Comparison of ENCODE assay signal across 8 mouse cellular contexts in genomic region chr9:96363581-96364140, GRCm38 (mm10). TPM values are rescaled to one million over a fixed set of nuclear protein-coding genes. Genes with fewer than 3 reads are reported as not detected.
DNase-seq lines count a peak whose midpoint lies in the region; ATAC-seq and TF ChIP-seq lines count a peak whose summit lies in the region.

No protein-coding gene starts in this region.

- peak overlapping the region; percentile 86 for H3K9ac ChIP-seq in kidney, embryonic 14.5 days (ENCODE audit: low read depth, low read length)
- peak overlapping the region; percentile 84 for H3K9ac ChIP-seq in limb, embryonic 14.5 days (ENCODE audit: low read depth, low read length, severe bottlenecking)
- peak overlapping the region; percentile 78 for H3K9ac ChIP-seq in midbrain, embryonic 15.5 days

- H3K27me3 ChIP-seq in heart, embryonic 10.5 days (ENCODE audit: insufficient read depth, poor library complexity, severe bottlenecking): no peaks in the 10 kb centered on the region
- no peaks in the 10 kb centered on the region for H3K27me3 ChIP-seq in kidney, embryonic 14.5 days (ENCODE audit: control insufficient read depth, insufficient read depth, low read length)
- H3K27me3 ChIP-seq in limb, embryonic 14.5 days (ENCODE audit: control insufficient read depth, insufficient read depth, low read length): no peaks in the 10 kb centered on the region
- H3K27me3 ChIP-seq in midbrain, embryonic 15.5 days (replicated peaks): no peaks in the 10 kb centered on the region

- TF ChIP-seq CTCF in bone marrow macrophage, adult 2 months (IDR thresholded peaks at IDR 0.05; ENCODE audit: low read depth, low read length): no peak
- no peak for TF ChIP-seq CTCF in embryonic fibroblast, embryonic 13.5 days (IDR thresholded peaks at IDR 0.05; ENCODE audit: borderline replicate concordance, insufficient read depth, low read length)

- peak; percentile 61 for DNase-seq in A20 (ENCODE audit: low read depth, low spot score)
- peak; percentile 90 for DNase-seq in heart, embryonic 10.5 days (ENCODE audit: low spot score)
- DNase-seq in limb, embryonic 14.5 days (ENCODE audit: low spot score): peak; percentile 57
- DNase-seq in spleen, postnatal 10 days (ENCODE audit: low spot score in 2 of 2): peak; percentile 76 to 77

- H3K27ac ChIP-seq in bone marrow macrophage, adult 2 months (ENCODE audit: insufficient read depth, low read depth, low read length): peak overlapping the region; percentile 97
- H3K27ac ChIP-seq in embryonic fibroblast, embryonic 13.5 days (ENCODE audit: insufficient read depth, low read length): peak overlapping the region; percentile 74
- H3K27ac ChIP-seq in heart, embryonic 10.5 days: peak overlapping the region; percentile 94
- peak overlapping the region; percentile 94 for H3K27ac ChIP-seq in kidney, embryonic 14.5 days (ENCODE audit: low read depth, low read length)
- H3K27ac ChIP-seq in limb, embryonic 14.5 days (replicated peaks; ENCODE audit: low read depth, low read length): peak overlapping the region; percentile 92
- peak overlapping the region; percentile 91 for H3K27ac ChIP-seq in midbrain, embryonic 15.5 days

- H3K36me3 ChIP-seq in heart, embryonic 10.5 days: peaks cover 2% of the 10 kb centered on the region; the same call in 1 of the 2 replicates
- H3K36me3 ChIP-seq in kidney, embryonic 14.5 days (ENCODE audit: control insufficient read depth, insufficient read depth, low read length): no peaks in the 10 kb centered on the region; the same call in 1 of the 2 replicates
- no peaks in the 10 kb centered on the region; the same call in 1 of the 2 replicates for H3K36me3 ChIP-seq in limb, embryonic 14.5 days (ENCODE audit: control insufficient read depth, insufficient read depth, low read length)
- H3K36me3 ChIP-seq in midbrain, embryonic 15.5 days (replicated peaks): no peaks in the 10 kb centered on the region

- H3K4me3 ChIP-seq in bone marrow macrophage, adult 2 months (ENCODE audit: insufficient read depth, low read length): peak overlapping the region; percentile 89
- H3K4me3 ChIP-seq in embryonic fibroblast, embryonic 13.5 days (ENCODE audit: insufficient read depth, low read length): peak overlapping the region; percentile 87
- H3K4me3 ChIP-seq in heart, embryonic 10.5 days: peak overlapping the region; percentile 89
- peak overlapping the region; percentile 85 for H3K4me3 ChIP-seq in kidney, embryonic 14.5 days (ENCODE audit: low read length)
- peak overlapping the region; percentile 74 for H3K4me3 ChIP-seq in limb, embryonic 14.5 days (replicated peaks; ENCODE audit: low read length)
- peak overlapping the region; percentile 87 for H3K4me3 ChIP-seq in midbrain, embryonic 15.5 days

- H3K4me2 ChIP-seq in kidney, embryonic 14.5 days (replicated peaks; ENCODE audit: low read depth, low read length): peak overlapping the region; percentile 67
- H3K4me2 ChIP-seq in limb, embryonic 14.5 days (replicated peaks; ENCODE audit: low read depth, low read length, severe bottlenecking): peak overlapping the region; percentile 50
- H3K4me2 ChIP-seq in midbrain, embryonic 15.5 days: peak overlapping the region; percentile 82

- TF ChIP-seq POLR2A in bone marrow macrophage, adult 2 months (IDR thresholded peaks at IDR 0.05; ENCODE audit: borderline replicate concordance, low read depth, low read length): no peak
- peak; percentile 34 for TF ChIP-seq POLR2A in embryonic fibroblast, embryonic 13.5 days (IDR thresholded peaks at IDR 0.05; ENCODE audit: low read depth, low read length)
- TF ChIP-seq POLR2A in limb, embryonic 14.5 days (IDR thresholded peaks at IDR 0.05; ENCODE audit: borderline replicate concordance, extremely low read depth, insufficient read depth, insufficient read length): no peak

- peaks cover 16% of the 10 kb centered on the region for H3K4me1 ChIP-seq in bone marrow macrophage, adult 2 months (ENCODE audit: control insufficient read depth, insufficient read depth, low read length)
- H3K4me1 ChIP-seq in embryonic fibroblast, embryonic 13.5 days (ENCODE audit: control insufficient read depth, insufficient read depth, low read length): peaks cover 8% of the 10 kb centered on the region
- H3K4me1 ChIP-seq in heart, embryonic 10.5 days: peaks cover 25% of the 10 kb centered on the region
- peaks cover 10% of the 10 kb centered on the region; the same call in 1 of the 2 replicates for H3K4me1 ChIP-seq in kidney, embryonic 14.5 days (ENCODE audit: control insufficient read depth, insufficient read depth, low read length)
- H3K4me1 ChIP-seq in limb, embryonic 14.5 days (ENCODE audit: control insufficient read depth, insufficient read depth, low read length): peaks cover 20% of the 10 kb centered on the region
- peaks cover 22% of the 10 kb centered on the region for H3K4me1 ChIP-seq in midbrain, embryonic 15.5 days

- WGBS in heart, embryonic 10.5 days: under 1% methylated on average over 64 of the region's 64 CpGs
- whole genome bisulfite sequencing in kidney, embryonic 14.5 days: under 1% methylated on average over 61 of the region's 64 CpGs
- WGBS in limb, embryonic 14.5 days: 0% methylated on average over 40 of the region's 64 CpGs
- WGBS in midbrain, embryonic 15.5 days: under 1% methylated on average over 56 of the region's 64 CpGs

- H3K9me3 ChIP-seq in heart, embryonic 10.5 days: no peaks in the 10 kb centered on the region
- H3K9me3 ChIP-seq in kidney, embryonic 14.5 days (ENCODE audit: control insufficient read depth, low read length): no peaks in the 10 kb centered on the region
- H3K9me3 ChIP-seq in limb, embryonic 14.5 days (ENCODE audit: control insufficient read depth, low read length): no peaks in the 10 kb centered on the region
- no peaks in the 10 kb centered on the region for H3K9me3 ChIP-seq in midbrain, embryonic 15.5 days

- peak; percentile 76 for ATAC-seq in kidney, embryonic 14.5 days (ENCODE audit: low FRiP score, low TSS enrichment)
- peak; percentile 60 for ATAC-seq in limb, embryonic 14.5 days (ENCODE audit: low FRiP score, low read depth)
- peak; percentile 70 for ATAC-seq in midbrain, embryonic 15.5 days (replicated peaks)

RNA-seq across cellular contexts. Expression of gene Atp1b3, which starts 0.6 kb away (rescaled TPM):
- 222 and 227 TPM in 2 replicates for polyA plus RNA-seq in bone marrow macrophage, adult 2 months (2012; ENCODE audit: insufficient read depth, insufficient read length, missing spikeins)
- polyA plus RNA-seq in embryonic fibroblast, embryonic 13.5 days (2011; ENCODE audit: insufficient read length, low read depth, missing spikeins): 102 and 128 TPM in 2 replicates
- 163 TPM in 2 replicates for polyA plus RNA-seq in heart, embryonic 10.5 days (2016; fragmentation: Nextera tagmentation; extraction: Ambion mirVana)
- polyA plus RNA-seq in kidney, embryonic 14.5 days (2014; fragmentation: Nextera tagmentation; extraction: Ambion mirVana): 126 and 179 TPM in 2 replicates
- 69.1 and 81.2 TPM in 2 replicates for polyA plus RNA-seq in limb, embryonic 14.5 days (2012; rRNA removed)
- 134 and 138 TPM in 2 replicates for polyA plus RNA-seq in limb, embryonic 14.5 days (2014; fragmentation: Nextera tagmentation; extraction: Ambion mirVana)
- polyA plus RNA-seq in midbrain, embryonic 15.5 days (2015; fragmentation: Nextera tagmentation; extraction: Ambion mirVana): 170 and 174 TPM in 2 replicates

Comparison
In these comparisons a context has a peak if more than half of its experiments do, and no peak if none do; other contexts are left out.
1. Peak in every context shown above with its lines: DNase-seq, ATAC-seq, H3K4me3 ChIP-seq and H3K27ac ChIP-seq.